8 mouse cellular contexts compared by ENCODE assay signal in the genomic region with DNA sequence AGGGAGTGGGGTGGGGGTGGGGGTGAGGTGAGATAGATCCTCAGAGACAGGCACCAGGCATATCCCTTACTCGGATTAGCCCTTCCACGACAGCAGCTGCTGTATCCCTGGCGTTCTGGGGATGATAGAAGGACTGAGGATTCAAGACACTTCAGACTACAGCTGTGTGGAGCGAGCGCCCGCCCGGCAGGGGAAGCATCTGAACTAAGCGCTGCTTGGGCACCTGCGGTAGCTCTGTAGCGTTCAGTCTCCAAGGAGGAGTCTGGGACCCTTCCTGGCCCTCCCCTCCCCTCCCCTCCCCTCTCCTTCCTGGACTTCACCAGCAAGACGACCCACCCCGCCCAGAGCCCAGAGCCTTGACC. TPM values are rescaled to one million over a fixed set of nuclear protein-coding genes. Genes with fewer than 3 reads are reported as not detected.
DNase-seq lines count a peak whose midpoint lies in the region; ATAC-seq lines count a peak whose summit lies in the region.

No protein-coding gene starts in this region.

- no peak overlapping the region; the same call in 1 of the 2 replicates for H3K9ac ChIP-seq in limb, embryonic 11.5 days (ENCODE audit: low read length)

- peaks cover 14% of the 10 kb centered on the region; the same call in 1 of the 2 replicates for H3K4me1 ChIP-seq in limb, embryonic 11.5 days (ENCODE audit: control insufficient read depth, insufficient read depth, low read length)

- WGBS in limb, embryonic 11.5 days: 1% methylated on average over 12 of the region's 12 CpGs

- peaks cover 23% of the 10 kb centered on the region for H3K27me3 ChIP-seq in limb, embryonic 11.5 days (ENCODE audit: control insufficient read depth, insufficient read depth, low read length)

- peak overlapping the region; percentile 83 for H3K4me2 ChIP-seq in limb, embryonic 11.5 days (ENCODE audit: low read depth, severe bottlenecking)

- no peaks in the 10 kb centered on the region for H3K9me3 ChIP-seq in limb, embryonic 11.5 days (ENCODE audit: control insufficient read depth, low read length)

- DNase-seq in cerebellum, adult 9-10 months: no peak
- peak; percentile 36 for DNase-seq in right cerebral cortex, postnatal 4 days
- no peak for DNase-seq in right cerebral cortex, postnatal 36 days (ENCODE audit: low spot score in 2 of 2)
- DNase-seq in limb, embryonic 11.5 days (ENCODE audit: low spot score): no peak
- DNase-seq in retina, postnatal 1 day: peak; percentile 68
- DNase-seq in natural killer cell, adult 2 months (ENCODE audit: low spot score in 2 of 2): no peak

- no peaks in the 10 kb centered on the region for H3K36me3 ChIP-seq in limb, embryonic 11.5 days (ENCODE audit: control insufficient read depth, insufficient read depth, low read length)

- no peak overlapping the region for H3K27ac ChIP-seq in limb, embryonic 11.5 days (replicated peaks; ENCODE audit: low read depth, low read length)

- H3K4me3 ChIP-seq in limb, embryonic 11.5 days (ENCODE audit: low read depth, low read length): peak overlapping the region; percentile 35

- ATAC-seq in cerebellum, adult (ENCODE audit: insufficient number of reproducible peaks, low FRiP score, low TSS enrichment): 0 out of 2 replicates have a peak, but pooled peaks have one; percentile 1
- ATAC-seq in limb, embryonic 11.5 days (ENCODE audit: insufficient number of reproducible peaks, low FRiP score, low TSS enrichment, low read depth): no peak
- ATAC-seq in granulocyte monocyte progenitor cell, adult 5-6 weeks (replicated peaks; ENCODE audit: poor library complexity, severe bottlenecking): no peak

RNA-seq across cellular contexts. Expression of gene Rasgef1a, which starts 54.6 kb away (rescaled TPM):
- polyA plus RNA-seq in limb, embryonic 11.5 days (2014; fragmentation: Nextera tagmentation; extraction: Ambion mirVana): not detected in 2 replicates
- total RNA-seq in granulocyte monocyte progenitor cell, adult 5-6 weeks (2014; fragmentation: Nextera tagmentation): not detected in 2 replicates
- not detected in 2 replicates for total RNA-seq in granulocyte monocyte progenitor cell, adult 5-6 weeks (2017)

Comparison
In these comparisons a context has a peak if more than half of its experiments do, and no peak if none do; other contexts are left out.
1. DNase-seq: peak in right cerebral cortex, postnatal 4 days (single experiment) and retina, postnatal 1 day (single experiment); none in cerebellum, adult 9-10 months (single experiment), right cerebral cortex, postnatal 36 days (0 of 2), limb, embryonic 11.5 days (single experiment) and natural killer cell, adult 2 months (0 of 2).